Mouse (Mus musculus) gonadal fat pad, adult 2 months (tissue): ENCODE data around the gene Olfr917. TPM values are rescaled to one million over a fixed set of nuclear protein-coding genes. Genes with fewer than 3 reads are reported as not detected.

Source experiments
- DNase-seq: peaks from one replicate; pipeline ENCODE4 v3.0.0-alpha.2; 2012; ENCODE audit warnings: low read depth
- polyA plus RNA-seq: library from polyadenylated mRNA; depleted of rRNA; stranded (reverse); fragments of >200 nt; gene quantifications from 2 replicates; pipeline ENCODE4 v1.2.3, GENCODE M21; 2012; rRNA removed

Gene Olfr917
- not detected in 2 replicates for polyA plus RNA-seq

- no peak for DNase-seq
Observed at GRCm38 (mm10) chr9:38665742-38666141, at the start of gene Olfr917. Gene Olfr917 (minus strand): TSS chr9:38665842.

GRCm38 (mm10) chr9:38674501-38674900 lies 8.9 kb upstream of the Olfr917 start, which contains the start of gene Olfr918:
Gene Olfr918 (minus strand): TSS chr9:38674601.
- no peak for DNase-seq

GRCm38 (mm10) chr9:38672887-38673286 lies 7.2 kb upstream of the Olfr917 start:
- DNase-seq, result no peak

- DNase-seq, result no peak
Observed at GRCm38 (mm10) chr9:38659775-38660174, 5.9 kb downstream of the Olfr917 start, which contains the start of gene Olfr916. Gene Olfr916 (minus strand): TSS chr9:38659875.

- no peak for DNase-seq
Observed at GRCm38 (mm10) chr9:38632406-38632805, 33.2 kb downstream of the Olfr917 start.

Other genes starting within 250 kb of the Olfr917 start
- gene Olfr901, start 236.4 kb downstream of the Olfr917 start, polyA plus RNA-seq, result not detected in 2 replicates
- gene Olfr902, start 218.2 kb downstream of the Olfr917 start, polyA plus RNA-seq, result not detected in 2 replicates
- not detected in 2 replicates for gene Olfr904, start 202.7 kb downstream of the Olfr917 start, polyA plus RNA-seq
- not detected in 2 replicates for gene Olfr905, start 194.7 kb downstream of the Olfr917 start, polyA plus RNA-seq
- not detected in 2 replicates for gene Olfr906, start 178.8 kb downstream of the Olfr917 start, polyA plus RNA-seq
- not detected in 2 replicates for gene Olfr907, start 170.0 kb downstream of the Olfr917 start, polyA plus RNA-seq
- gene Olfr911-ps1, start 144.3 kb downstream of the Olfr917 start, polyA plus RNA-seq, result not detected in 2 replicates
- gene Olfr910, start 128.0 kb downstream of the Olfr917 start, polyA plus RNA-seq, result not detected in 2 replicates
- not detected in 2 replicates for gene Olfr912, start 85.7 kb downstream of the Olfr917 start, polyA plus RNA-seq
- not detected in 2 replicates for gene Olfr913, start 73.1 kb downstream of the Olfr917 start, polyA plus RNA-seq
- gene Olfr914, start 60.7 kb downstream of the Olfr917 start, polyA plus RNA-seq, result not detected in 2 replicates
- not detected in 2 replicates for gene Olfr916, start 6.0 kb downstream of the Olfr917 start, polyA plus RNA-seq
- gene Olfr918, start 8.8 kb upstream of the Olfr917 start, polyA plus RNA-seq, result not detected in 2 replicates
- gene Olfr919, start 37.8 kb upstream of the Olfr917 start, polyA plus RNA-seq, result not detected in 2 replicates
- 18.3 and 23.6 TPM in 2 replicates for gene Vwa5a, start 52.4 kb upstream of the Olfr917 start, polyA plus RNA-seq
- gene Olfr920, start 86.5 kb upstream of the Olfr917 start, polyA plus RNA-seq, result 0.19 and 0.20 TPM in 2 replicates
- gene Olfr921, start 107.2 kb upstream of the Olfr917 start, polyA plus RNA-seq, result 0.03 TPM in 1 of 2 replicates, not detected in the other
- gene Olfr922, start 148.8 kb upstream of the Olfr917 start, polyA plus RNA-seq, result not detected in 2 replicates
- gene Olfr923, start 160.7 kb upstream of the Olfr917 start, polyA plus RNA-seq, result not detected in 2 replicates
- not detected in 2 replicates for gene Olfr924, start 178.6 kb upstream of the Olfr917 start, polyA plus RNA-seq
- not detected in 2 replicates for gene Olfr26, start 189.2 kb upstream of the Olfr917 start, polyA plus RNA-seq
- gene Olfr926, start 211.3 kb upstream of the Olfr917 start, polyA plus RNA-seq, result not detected in 2 replicates